Mouse (Mus musculus) C2C12 (cell line): Measurements from ENCODE around the gene Eps8.

ENCODE experiments used
- CEBPB ChIP-seq: IDR thresholded peaks from one replicate; pipeline ENCODE4 v1.6.1; 2011; ENCODE audit warnings: low read depth, mild to moderate bottlenecking, control low read depth, moderate library complexity
- CTCF ChIP-seq: IDR thresholded peaks from one replicate; pipeline ENCODE4 v1.5.1; 2011; ENCODE audit not compliant: control insufficient read depth, insufficient read depth, insufficient read length
- FOSL1 ChIP-seq: IDR thresholded peaks from one replicate; pipeline ENCODE4 v1.8.0; 2011; ENCODE audit warnings: mild to moderate bottlenecking, low read length; ENCODE audit not compliant: poor library complexity, insufficient read depth, severe bottlenecking
- MAX ChIP-seq: IDR thresholded peaks from one replicate; pipeline ENCODE4 v1.6.1; 2011; ENCODE audit warnings: mild to moderate bottlenecking, control low read depth
- MYOD1 ChIP-seq: IDR thresholded peaks from one replicate; pipeline ENCODE4 v1.6.1; 2011; ENCODE audit warnings: low read depth; ENCODE audit not compliant: control insufficient read depth, insufficient read length
- MYOG ChIP-seq: IDR thresholded peaks from one replicate; pipeline ENCODE4 v1.6.1; 2011; ENCODE audit not compliant: control insufficient read depth, insufficient read length; ENCODE audit errors: extremely low read depth
- USF1 ChIP-seq: IDR thresholded peaks from one replicate; pipeline ENCODE4 v1.6.1; 2011; ENCODE audit warnings: low read depth, mild to moderate bottlenecking, control low read depth, moderate library complexity

DNA sequence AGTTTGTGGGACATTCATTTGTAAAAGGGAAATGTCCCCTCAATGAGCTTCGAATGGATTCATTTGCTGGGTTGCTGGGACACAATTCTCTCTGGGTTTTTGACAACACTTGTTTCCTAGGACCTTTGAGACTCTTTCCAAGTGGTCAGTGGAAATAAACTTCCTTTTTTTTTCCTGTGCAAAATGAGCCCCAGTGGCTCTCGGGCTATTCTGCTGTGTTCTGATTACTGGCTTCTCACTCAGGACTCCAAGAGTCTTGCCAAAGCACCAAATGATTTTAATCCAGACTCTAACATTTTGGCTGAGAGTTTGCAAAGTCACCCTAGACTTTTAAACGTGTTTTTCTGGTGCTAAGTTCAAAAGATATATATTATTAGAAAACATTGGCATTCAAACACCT, 10.3 kb upstream of the Eps8 start:
- no peak for TF ChIP-seq CTCF
- no peak for TF ChIP-seq MAX
- no peak for TF ChIP-seq MYOD1
- no peak for TF ChIP-seq CEBPB
- no peak for TF ChIP-seq MYOG
- TF ChIP-seq USF1, result no peak
- TF ChIP-seq FOSL1, result no peak
